Mouse (Mus musculus): Measurements from ENCODE around the gene Kcnj11. TPM values are rescaled to one million over a fixed set of nuclear protein-coding genes. Genes with fewer than 3 reads are reported as not detected.

The Kcnj11 gene
- total and polyA plus RNA-seq, 3 experiments, result not detected

DNA sequence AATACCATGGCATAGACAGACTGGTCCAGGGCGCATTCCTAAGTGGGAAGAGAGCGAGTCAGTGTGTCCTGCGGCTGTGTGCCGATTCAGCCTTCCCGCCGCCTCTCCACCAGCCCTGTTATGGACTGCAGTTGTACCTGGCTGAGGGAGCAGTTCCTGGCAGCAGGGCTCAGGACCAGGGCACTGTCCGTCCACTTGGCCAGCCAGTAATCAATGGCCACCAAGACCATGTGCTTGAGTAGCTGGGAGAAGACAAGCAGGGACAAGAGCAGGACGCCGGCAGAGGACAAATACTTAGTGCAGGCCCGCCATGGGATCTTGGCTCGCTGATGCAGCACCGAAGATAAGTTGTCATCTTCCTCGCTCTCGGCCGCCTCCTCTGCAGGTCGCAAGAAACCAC is 16.5 kb upstream of the Kcnj11 start:
- Histone ChIP-seq H3K79me2 (ENCODE audit: control insufficient read depth, insufficient read depth, low read length, poor library complexity) (no peaks in the 10 kb centered on the region), H3K4me1 (ENCODE audit: control insufficient read depth in 1 of 2, insufficient read depth in 2 of 2, low read length in 2 of 2) (no peaks in the 10 kb centered on the region), H3K4me3 (ENCODE audit: control insufficient read depth in 1 of 2, insufficient read depth in 1 of 2, low read depth in 2 of 2, low read length in 2 of 2) (no peak overlapping the region), H3K27ac (ENCODE audit: control insufficient read depth, low read depth, low read length) (no peak overlapping the region), H3K36me3 (ENCODE audit: control insufficient read depth in 1 of 2, insufficient read depth in 2 of 2, low read length in 2 of 2) (no peaks in the 10 kb centered on the region), H3K27me3 (ENCODE audit: control insufficient read depth in 1 of 2, insufficient read depth in 2 of 2, low read length in 2 of 2) (no peaks in the 10 kb centered on the region), H3K9me3 (replicated peaks; ENCODE audit: insufficient read depth, low read length) (no peaks in the 10 kb centered on the region), H3K9ac (ENCODE audit: control insufficient read depth, low read depth, low read length, poor library complexity, severe bottlenecking) (no peak overlapping the region)
- TF ChIP-seq UBTF (IDR thresholded peaks at IDR 0.05; ENCODE audit: borderline replicate concordance, insufficient read depth, low read depth, low read length) (no peak), POLR2AphosphoS2 (IDR thresholded peaks at IDR 0.05; ENCODE audit: low read length) (no peak), MAZ (IDR thresholded peaks at IDR 0.05; ENCODE audit: low read depth, low read length) (no peak), CHD1 (IDR thresholded peaks at IDR 0.05; ENCODE audit: low read depth, low read length) (no peak), NRF1 (IDR thresholded peaks at IDR 0.05; ENCODE audit: insufficient read depth, low read depth, low read length, poor library complexity, severe bottlenecking) (no peak), JUND (IDR thresholded peaks at IDR 0.05; ENCODE audit: low read depth, low read length) (no peak)
- DNase-seq (ENCODE audit: low read depth, low spot score), result no peak

DNA sequence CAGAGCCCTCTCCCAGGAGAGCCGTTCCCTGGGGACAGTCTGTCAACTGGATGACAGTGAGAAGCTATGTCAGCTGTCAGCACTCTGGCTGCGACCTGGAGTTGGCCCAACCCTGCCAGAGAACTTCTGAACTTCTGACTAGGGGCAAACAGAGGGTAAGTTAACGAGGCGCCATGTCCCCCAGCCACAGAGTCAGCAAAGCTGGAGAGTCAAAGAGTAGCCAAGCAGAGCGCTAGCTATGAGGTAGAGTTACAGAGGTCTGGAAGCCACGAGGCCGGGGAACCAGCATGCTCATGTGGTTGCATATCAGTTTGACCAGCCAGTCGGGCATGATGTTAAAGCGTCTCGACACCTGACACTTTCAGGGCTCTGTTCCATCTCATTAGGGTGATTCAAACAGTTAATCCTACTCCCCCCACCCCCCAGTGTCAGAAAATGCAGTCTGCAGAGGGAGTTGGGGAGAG is 15.6 kb upstream of the Kcnj11 start:
- Histone ChIP-seq H3K27ac (ENCODE audit: control insufficient read depth, low read depth, low read length) (no peak overlapping the region), H3K4me1 (ENCODE audit: control insufficient read depth in 1 of 2, insufficient read depth in 2 of 2, low read length in 2 of 2) (no peaks in the 10 kb centered on the region), H3K36me3 (ENCODE audit: control insufficient read depth in 1 of 2, insufficient read depth in 2 of 2, low read length in 2 of 2) (no peaks in the 10 kb centered on the region), H3K4me3 (ENCODE audit: control insufficient read depth in 1 of 2, insufficient read depth in 1 of 2, low read depth in 2 of 2, low read length in 2 of 2) (no peak overlapping the region), H3K9ac (ENCODE audit: control insufficient read depth, low read depth, low read length, poor library complexity, severe bottlenecking) (no peak overlapping the region), H3K9me3 (replicated peaks; ENCODE audit: insufficient read depth, low read length) (no peaks in the 10 kb centered on the region), H3K79me2 (ENCODE audit: control insufficient read depth, insufficient read depth, low read length, poor library complexity) (no peaks in the 10 kb centered on the region), H3K27me3 (ENCODE audit: control insufficient read depth in 1 of 2, insufficient read depth in 2 of 2, low read length in 2 of 2) (no peaks in the 10 kb centered on the region)
- no peak for TF ChIP-seq GABPA (IDR thresholded peaks at IDR 0.05; ENCODE audit: low read depth, low read length)
- no peak for TF ChIP-seq RAD21 (IDR thresholded peaks at IDR 0.05; ENCODE audit: low read depth, low read length)
- TF ChIP-seq POLR2A (IDR thresholded peaks at IDR 0.05; ENCODE audit: control insufficient read depth in 1 of 2, insufficient read depth in 1 of 2, low read depth in 1 of 2, low read length in 2 of 2, poor library complexity in 1 of 2), result no peak
- TF ChIP-seq CHD1 (IDR thresholded peaks at IDR 0.05; ENCODE audit: low read depth, low read length), result no peak
- no peak for TF ChIP-seq BHLHE40 (IDR thresholded peaks at IDR 0.05; ENCODE audit: borderline replicate concordance, low read depth, low read length)
- no peak for TF ChIP-seq CTCF (IDR thresholded peaks at IDR 0.05 in 2 of 3, conservative IDR thresholded peaks at IDR 0.05 in 1 of 3; ENCODE audit: control insufficient read depth in 1 of 3, insufficient read depth in 1 of 3, low read depth in 2 of 3, low read length in 3 of 3, poor library complexity in 1 of 3, severe bottlenecking in 1 of 3)
- no peak for TF ChIP-seq MAX (IDR thresholded peaks at IDR 0.05; ENCODE audit: low read length)
- TF ChIP-seq USF1 (IDR thresholded peaks at IDR 0.05; ENCODE audit: low read depth, low read length), result no peak
- TF ChIP-seq UBTF (IDR thresholded peaks at IDR 0.05; ENCODE audit: borderline replicate concordance, insufficient read depth, low read depth, low read length), result no peak
- no peak for TF ChIP-seq ETS1 (IDR thresholded peaks at IDR 0.05; ENCODE audit: low read depth, low read length)
- no peak for TF ChIP-seq ZNF384 (IDR thresholded peaks at IDR 0.05; ENCODE audit: low read depth, low read length)
- TF ChIP-seq E2F4 (IDR thresholded peaks at IDR 0.05; ENCODE audit: borderline replicate concordance, low read depth, low read length), result no peak
- TF ChIP-seq ZKSCAN1 (IDR thresholded peaks at IDR 0.05; ENCODE audit: low read depth, low read length), result no peak
- no peak for TF ChIP-seq POLR2AphosphoS5 (IDR thresholded peaks at IDR 0.05; ENCODE audit: borderline replicate concordance, low read depth, low read length)
- TF ChIP-seq KAT2A (conservative IDR thresholded peaks at IDR 0.05; ENCODE audit: low read depth, low read length), result no peak
- TF ChIP-seq MYC (IDR thresholded peaks at IDR 0.05; ENCODE audit: low read depth, low read length), result no peak
- no peak for TF ChIP-seq TAL1 (IDR thresholded peaks at IDR 0.05; ENCODE audit: low read length)
- DNase-seq (ENCODE audit: low read depth, low spot score), result no peak

Data from MEL (cell line).